Mouse (Mus musculus): ENCODE measurements around the gene Cep170. TPM values are rescaled to one million over a fixed set of nuclear protein-coding genes. Genes with fewer than 3 reads are reported as not detected.
A peak's percentile ranks its signal among the peaks of the same experiment; 100 is the strongest.

Gene Cep170
- polyA plus RNA-seq, 1 experiment from 2014 or later, result 71.0 TPM

GRCm38 (mm10) chr1:176821929-176822328 is 8.1 kb upstream of the Cep170 start:
- Histone ChIP-seq H3K27ac (ENCODE audit: low read depth, low read length) (no peak overlapping the region), H3K9ac (ENCODE audit: low read length) (no peak overlapping the region), H3K36me3 (ENCODE audit: control insufficient read depth, insufficient read depth, low read length) (no peaks in the 10 kb centered on the region), H3K27me3 (ENCODE audit: control insufficient read depth, insufficient read depth, low read length) (no peaks in the 10 kb centered on the region), H3K4me3 (ENCODE audit: low read depth, low read length) (no peak overlapping the region), H3K4me2 (ENCODE audit: low read depth, low read length, severe bottlenecking) (no peak overlapping the region), H3K4me1 (replicated peaks; ENCODE audit: control insufficient read depth, insufficient read depth, low read length) (no peaks in the 10 kb centered on the region), H3K9me3 (ENCODE audit: control insufficient read depth, low read length) (no peaks in the 10 kb centered on the region)
- WGBS, result 63% methylated on average over 1 of the region's 1 CpGs
- ATAC-seq (replicated peaks; ENCODE audit: low FRiP score) (no peak), DNase-seq (ENCODE audit: low spot score) (no peak)

- H3K4me2 ChIP-seq (ENCODE audit: low read depth, low read length, severe bottlenecking), result no peak overlapping the region
- ATAC-seq (replicated peaks; ENCODE audit: low FRiP score) (no peak), DNase-seq (ENCODE audit: low spot score) (no peak)
- H3K9me3 ChIP-seq (ENCODE audit: control insufficient read depth, low read length), result no peaks in the 10 kb centered on the region
- H3K4me3 ChIP-seq (ENCODE audit: low read depth, low read length), result no peak overlapping the region
- no peaks in the 10 kb centered on the region for H3K36me3 ChIP-seq (ENCODE audit: control insufficient read depth, insufficient read depth, low read length)
- WGBS, result 81% methylated on average over 6 of the region's 6 CpGs
- no peak overlapping the region for H3K9ac ChIP-seq (ENCODE audit: low read length)
- no peaks in the 10 kb centered on the region for H3K27me3 ChIP-seq (ENCODE audit: control insufficient read depth, insufficient read depth, low read length)
- H3K4me1 ChIP-seq (replicated peaks; ENCODE audit: control insufficient read depth, insufficient read depth, low read length), result no peaks in the 10 kb centered on the region
- no peak overlapping the region for H3K27ac ChIP-seq (ENCODE audit: low read depth, low read length)
Observed at GRCm38 (mm10) chr1:176818763-176819162, 4.9 kb upstream of the Cep170 start.

- H3K9me3 ChIP-seq (ENCODE audit: control insufficient read depth, low read length), result no peaks in the 10 kb centered on the region
- ATAC-seq (replicated peaks; ENCODE audit: low FRiP score) (no peak), DNase-seq (ENCODE audit: low spot score) (no peak)
- no peaks in the 10 kb centered on the region for H3K36me3 ChIP-seq (ENCODE audit: control insufficient read depth, insufficient read depth, low read length)
- 83% methylated on average over 2 of the region's 2 CpGs for WGBS
- no peak overlapping the region for H3K4me3 ChIP-seq (ENCODE audit: low read depth, low read length)
- no peaks in the 10 kb centered on the region for H3K4me1 ChIP-seq (replicated peaks; ENCODE audit: control insufficient read depth, insufficient read depth, low read length)
- no peaks in the 10 kb centered on the region for H3K27me3 ChIP-seq (ENCODE audit: control insufficient read depth, insufficient read depth, low read length)
- H3K4me2 ChIP-seq (ENCODE audit: low read depth, low read length, severe bottlenecking), result no peak overlapping the region
- no peak overlapping the region for H3K27ac ChIP-seq (ENCODE audit: low read depth, low read length)
- no peak overlapping the region for H3K9ac ChIP-seq (ENCODE audit: low read length)
Observed at GRCm38 (mm10) chr1:176818147-176818546, 4.3 kb upstream of the Cep170 start.

GRCm38 (mm10) chr1:176816728-176817127 is 2.9 kb upstream of the Cep170 start:
- Histone ChIP-seq H3K9me3 (ENCODE audit: control insufficient read depth, low read length) (no peaks in the 10 kb centered on the region), H3K36me3 (ENCODE audit: control insufficient read depth, insufficient read depth, low read length) (no peaks in the 10 kb centered on the region), H3K4me1 (replicated peaks; ENCODE audit: control insufficient read depth, insufficient read depth, low read length) (0 out of 2 replicates have a peak, but pooled peaks cover 2% of the 10 kb centered on the region), H3K4me3 (ENCODE audit: low read depth, low read length) (no peak overlapping the region), H3K27me3 (ENCODE audit: control insufficient read depth, insufficient read depth, low read length) (no peaks in the 10 kb centered on the region), H3K27ac (ENCODE audit: low read depth, low read length) (no peak overlapping the region), H3K9ac (ENCODE audit: low read length) (no peak overlapping the region), H3K4me2 (ENCODE audit: low read depth, low read length, severe bottlenecking) (no peak overlapping the region)
- WGBS, result 89% methylated on average over 4 of the region's 4 CpGs
- ATAC-seq (replicated peaks; ENCODE audit: low FRiP score) (no peak), DNase-seq (ENCODE audit: low spot score) (no peak)

GRCm38 (mm10) chr1:176814591-176815062 is 760 bp upstream of the Cep170 start, which contains the start of gene Sdccag8:
TSS of gene Sdccag8 (plus strand) at chr1:176814660.
- WGBS, result under 1% methylated on average over 25 of the region's 25 CpGs
- Histone ChIP-seq H3K36me3 (ENCODE audit: control insufficient read depth, insufficient read depth, low read length) (no peaks in the 10 kb centered on the region), H3K27me3 (ENCODE audit: control insufficient read depth, insufficient read depth, low read length) (no peaks in the 10 kb centered on the region), H3K4me2 (ENCODE audit: low read depth, low read length, severe bottlenecking) (peak within 1 kb of the TSS; percentile 71), H3K4me1 (replicated peaks; ENCODE audit: control insufficient read depth, insufficient read depth, low read length) (peaks cover 5% of the 10 kb centered on the region; the same call in 1 of the 2 replicates), H3K4me3 (ENCODE audit: low read depth, low read length) (peak within 1 kb of the TSS; percentile 86), H3K9me3 (ENCODE audit: control insufficient read depth, low read length) (no peaks in the 10 kb centered on the region), H3K27ac (ENCODE audit: low read depth, low read length) (peak within 1 kb of the TSS; percentile 99), H3K9ac (ENCODE audit: low read length) (peak within 1 kb of the TSS; percentile 96)
- ATAC-seq (replicated peaks; ENCODE audit: low FRiP score), result peak; percentile 94
- DNase-seq (ENCODE audit: low spot score), result peak; percentile 95

- Histone ChIP-seq H3K36me3 (ENCODE audit: control insufficient read depth, insufficient read depth, low read length) (no peaks in the 10 kb centered on the region), H3K4me2 (ENCODE audit: low read depth, low read length, severe bottlenecking) (peak overlapping the region; percentile 64), H3K27me3 (ENCODE audit: control insufficient read depth, insufficient read depth, low read length) (no peaks in the 10 kb centered on the region), H3K4me1 (replicated peaks; ENCODE audit: control insufficient read depth, insufficient read depth, low read length) (peaks cover 5% of the 10 kb centered on the region; the same call in 1 of the 2 replicates), H3K27ac (ENCODE audit: low read depth, low read length) (peak overlapping the region; percentile 99), H3K9me3 (ENCODE audit: control insufficient read depth, low read length) (no peaks in the 10 kb centered on the region), H3K9ac (ENCODE audit: low read length) (peak overlapping the region; percentile 96), H3K4me3 (ENCODE audit: low read depth, low read length) (peak overlapping the region; percentile 86)
- ATAC-seq (replicated peaks; ENCODE audit: low FRiP score) (peak; percentile 60), DNase-seq (ENCODE audit: low spot score) (peak; percentile 85)
- WGBS, result under 1% methylated on average over 71 of the region's 75 CpGs
Observed at GRCm38 (mm10) chr1:176813292-176814035, 403 bp downstream of the Cep170 start.

- ATAC-seq (replicated peaks; ENCODE audit: low FRiP score) (no peak), DNase-seq (ENCODE audit: low spot score) (no peak)
- Histone ChIP-seq H3K27ac (ENCODE audit: low read depth, low read length) (peak overlapping the region; percentile 99), H3K9ac (ENCODE audit: low read length) (peak overlapping the region; percentile 96), H3K27me3 (ENCODE audit: control insufficient read depth, insufficient read depth, low read length) (no peaks in the 10 kb centered on the region), H3K4me3 (ENCODE audit: low read depth, low read length) (peak overlapping the region; percentile 86), H3K4me2 (ENCODE audit: low read depth, low read length, severe bottlenecking) (peak overlapping the region; percentile 64), H3K4me1 (replicated peaks; ENCODE audit: control insufficient read depth, insufficient read depth, low read length) (peaks cover 5% of the 10 kb centered on the region; the same call in 1 of the 2 replicates), H3K36me3 (ENCODE audit: control insufficient read depth, insufficient read depth, low read length) (no peaks in the 10 kb centered on the region), H3K9me3 (ENCODE audit: control insufficient read depth, low read length) (no peaks in the 10 kb centered on the region)
- WGBS, result 25% methylated on average over 11 of the region's 11 CpGs
Observed at GRCm38 (mm10) chr1:176812491-176813291, 1.2 kb downstream of the Cep170 start.

GRCm38 (mm10) chr1:176811892-176812291 is 2.0 kb downstream of the Cep170 start:
- no peaks in the 10 kb centered on the region for H3K27me3 ChIP-seq (ENCODE audit: control insufficient read depth, insufficient read depth, low read length)
- H3K9me3 ChIP-seq (ENCODE audit: control insufficient read depth, low read length), result no peaks in the 10 kb centered on the region
- DNase-seq (ENCODE audit: low spot score) (no peak), ATAC-seq (replicated peaks; ENCODE audit: low FRiP score) (no peak)
- WGBS, result 82% methylated on average over 3 of the region's 3 CpGs
- no peaks in the 10 kb centered on the region for H3K36me3 ChIP-seq (ENCODE audit: control insufficient read depth, insufficient read depth, low read length)
- peak overlapping the region; percentile 96; the same call in 1 of the 2 replicates for H3K9ac ChIP-seq (ENCODE audit: low read length)
- H3K27ac ChIP-seq (ENCODE audit: low read depth, low read length), result no peak overlapping the region
- peak overlapping the region; percentile 64 for H3K4me2 ChIP-seq (ENCODE audit: low read depth, low read length, severe bottlenecking)
- H3K4me3 ChIP-seq (ENCODE audit: low read depth, low read length), result peak overlapping the region; percentile 86
- peaks cover 5% of the 10 kb centered on the region; the same call in 1 of the 2 replicates for H3K4me1 ChIP-seq (replicated peaks; ENCODE audit: control insufficient read depth, insufficient read depth, low read length)
